Mouse (Mus musculus) MEL (cell line): Measurements from ENCODE around the gene Npas3. TPM values are rescaled to one million over a fixed set of nuclear protein-coding genes. Genes with fewer than 3 reads are reported as not detected.

Source experiments
- DNase-seq: peaks from one replicate; pipeline ENCODE4 v3.0.0; 2011; ENCODE audit warnings: low read depth, low spot score
- H3K27ac ChIP-seq: 2 replicates; pipeline ENCODE4 v1.5.1; 2012; ENCODE audit warnings: low read depth, mild to moderate bottlenecking, control low read depth, low read length, moderate library complexity; ENCODE audit not compliant: control insufficient read depth
- H3K27me3 ChIP-seq, 2 experiments: fragments of 150-350 bp in 1 of 2; sonication (generic) in 1 of 2; 2 replicates each; pipeline ENCODE4 v1.6.1; 2012; ENCODE audit warnings: low read length in 2 of 2, mild to moderate bottlenecking in 2 of 2, improper control_type of control experiment in 1 of 2, moderate library complexity in 1 of 2; ENCODE audit not compliant: insufficient read depth in 2 of 2, control insufficient read depth in 1 of 2
- H3K36me3 ChIP-seq, 2 experiments: 2 replicates each; pipeline ENCODE4 v1.6.1; 2012 to 2014; ENCODE audit warnings: low read length in 2 of 2, improper control_type of control experiment in 1 of 2, inconsistent platforms in 1 of 2, mild to moderate bottlenecking in 1 of 2; ENCODE audit not compliant: insufficient read depth in 2 of 2, control insufficient read depth in 1 of 2
- H3K4me1 ChIP-seq, 2 experiments: fragments of 150-350 bp in 1 of 2; sonication (generic) in 1 of 2; 2 replicates each; pipeline ENCODE4 v1.6.1; 2012; ENCODE audit warnings: low read length in 2 of 2, improper control_type of control experiment in 1 of 2, mild to moderate bottlenecking in 1 of 2; ENCODE audit not compliant: insufficient read depth in 2 of 2, control insufficient read depth in 1 of 2
- H3K4me3 ChIP-seq, 2 experiments: fragments of 150-350 bp in 1 of 2; sonication (generic) in 1 of 2; 2 replicates each; pipeline ENCODE4 v1.5.1; 2012; ENCODE audit warnings: low read depth in 2 of 2, low read length in 2 of 2, mild to moderate bottlenecking in 2 of 2, moderate library complexity in 2 of 2, control low read depth in 1 of 2, improper control_type of control experiment in 1 of 2; ENCODE audit not compliant: control insufficient read depth in 1 of 2, insufficient read depth in 1 of 2
- H3K79me2 ChIP-seq: 2 replicates; pipeline ENCODE4 v1.6.1; 2012; ENCODE audit warnings: mild to moderate bottlenecking, low read length, moderate library complexity; ENCODE audit not compliant: control insufficient read depth, poor library complexity, insufficient read depth
- H3K9ac ChIP-seq: 2 replicates; pipeline ENCODE4 v1.6.1; 2012; ENCODE audit warnings: low read depth, mild to moderate bottlenecking, control low read depth, low read length, moderate library complexity; ENCODE audit not compliant: control insufficient read depth, poor library complexity, severe bottlenecking
- H3K9me3 ChIP-seq: fragments of 150-350 bp; sonication (generic); replicated peaks from 2 replicates; pipeline ENCODE4 v1.6.1; 2012; ENCODE audit warnings: mild to moderate bottlenecking, low read length, improper control_type of control experiment, moderate library complexity; ENCODE audit not compliant: insufficient read depth
- CHD2 ChIP-seq: IDR thresholded peaks from 2 replicates; pipeline ENCODE4 v1.6.1; 2011; ENCODE audit warnings: low read length, improper control_type of control experiment
- HCFC1 ChIP-seq: IDR thresholded peaks from 2 replicates; pipeline ENCODE4 v1.6.1; 2012; ENCODE audit warnings: low read depth, mild to moderate bottlenecking, inconsistent platforms, low read length, improper control_type of control experiment, moderate library complexity
- KAT2A ChIP-seq: conservative IDR thresholded peaks from 2 replicates; pipeline ENCODE4 v1.6.1; 2012; ENCODE audit warnings: low read depth, low read length, improper control_type of control experiment, inconsistent platforms
- MAFK ChIP-seq: IDR thresholded peaks from 2 replicates; pipeline ENCODE4 v1.6.1; 2011; ENCODE audit warnings: low read depth, mild to moderate bottlenecking, low read length, improper control_type of control experiment, borderline replicate concordance
- MEF2A ChIP-seq: IDR thresholded peaks from 2 replicates; pipeline ENCODE4 v1.6.1; 2014; ENCODE audit warnings: low read depth, mild to moderate bottlenecking, inconsistent platforms, low read length, improper control_type of control experiment; ENCODE audit not compliant: poor library complexity, insufficient replicate concordance, severe bottlenecking; ENCODE audit errors: extremely low read depth
- MXI1 ChIP-seq: IDR thresholded peaks from 2 replicates; pipeline ENCODE4 v1.6.1; 2011; ENCODE audit warnings: mild to moderate bottlenecking, low read depth, low read length, improper control_type of control experiment
- MYC ChIP-seq: IDR thresholded peaks from 2 replicates; pipeline ENCODE4 v1.6.1; 2011; ENCODE audit warnings: low read depth, mild to moderate bottlenecking, low read length, improper control_type of control experiment, moderate library complexity
- POLR2A ChIP-seq, 2 experiments: IDR thresholded peaks; 2 replicates each; pipeline ENCODE4 v1.6.1; 2011 to 2012; ENCODE audit warnings: low read length in 2 of 2, mild to moderate bottlenecking in 2 of 2, control low read depth in 1 of 2, improper control_type of control experiment in 1 of 2, low read depth in 1 of 2, moderate library complexity in 1 of 2; ENCODE audit not compliant: control insufficient read depth in 1 of 2, insufficient read depth in 1 of 2, poor library complexity in 1 of 2
- POLR2AphosphoS2 ChIP-seq: IDR thresholded peaks from 2 replicates; pipeline ENCODE4 v1.6.1; 2011; ENCODE audit warnings: low read length, improper control_type of control experiment
- POLR2AphosphoS5 ChIP-seq: IDR thresholded peaks from 2 replicates; pipeline ENCODE4 v1.6.1; 2012; ENCODE audit warnings: low read depth, borderline replicate concordance, mild to moderate bottlenecking, inconsistent platforms, low read length, moderate library complexity, mixed read lengths
- TBP ChIP-seq: IDR thresholded peaks from 2 replicates; pipeline ENCODE4 v1.8.0; 2011; ENCODE audit warnings: low read depth, low read length, improper control_type of control experiment
- TCF12 ChIP-seq: IDR thresholded peaks from 2 replicates; pipeline ENCODE4 v1.6.1; 2014; ENCODE audit warnings: low read depth, mild to moderate bottlenecking, inconsistent platforms, low read length, improper control_type of control experiment, moderate library complexity
- ZMIZ1 ChIP-seq: IDR thresholded peaks from 2 replicates; pipeline ENCODE4 v1.6.1; 2012; ENCODE audit warnings: low read depth, mild to moderate bottlenecking, inconsistent platforms, low read length, improper control_type of control experiment, moderate library complexity
- polyA plus RNA-seq, 2 experiments: library from polyadenylated mRNA; stranded (reverse) in 1 of 2; unstranded in 1 of 2; fragments of >175 nt in 1 of 2; fragments of >200 nt in 1 of 2; gene quantifications; 2 replicates each; pipeline versions ENCODE4 v1.2.1 to v1.2.4; 2012; ENCODE audit warnings: low replicate concordance in 2 of 2, low read depth in 1 of 2; ENCODE audit not compliant: insufficient read length in 2 of 2, insufficient read depth in 1 of 2, missing spikeins in 1 of 2
- total RNA-seq: library from RNA; depleted of rRNA; stranded (reverse); fragments of 300-350 nt; gene quantifications from 2 replicates; pipeline ENCODE4 v1.2.3, GENCODE M21; 2012

The Npas3 gene
- total and polyA plus RNA-seq, 3 experiments = not detected

DNA sequence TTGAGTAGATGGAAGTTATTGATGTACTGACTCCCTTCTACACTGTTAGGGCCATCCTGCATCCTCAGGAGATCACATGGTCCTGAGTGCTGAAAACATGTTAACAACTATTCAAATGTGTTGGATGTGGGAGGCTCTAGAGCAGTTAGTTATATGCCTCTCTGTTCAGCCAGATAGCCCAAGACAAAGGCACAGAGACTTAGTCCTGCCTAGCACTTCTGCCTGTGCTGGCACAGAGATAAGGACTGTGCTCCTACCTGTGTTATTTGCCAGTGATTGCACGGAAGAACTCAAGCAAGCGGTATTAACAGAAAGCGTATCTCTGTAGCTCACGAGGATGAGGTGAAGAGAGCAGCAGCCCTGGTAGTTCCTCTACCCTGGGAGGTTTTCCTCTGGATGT lies 571.5 kb downstream of the Npas3 start:
- Histone ChIP-seq H3K27ac (no peak overlapping the region), H3K4me1 (no peaks in the 10 kb centered on the region), H3K9me3 (no peaks in the 10 kb centered on the region), H3K36me3 (no peaks in the 10 kb centered on the region), H3K79me2 (no peaks in the 10 kb centered on the region), H3K4me3 (no peak overlapping the region), H3K9ac (no peak overlapping the region), H3K27me3 (no peaks in the 10 kb centered on the region)
- DNase-seq = no peak
- TF ChIP-seq TCF12 (no peak), KAT2A (no peak), CHD2 (no peak)

DNA sequence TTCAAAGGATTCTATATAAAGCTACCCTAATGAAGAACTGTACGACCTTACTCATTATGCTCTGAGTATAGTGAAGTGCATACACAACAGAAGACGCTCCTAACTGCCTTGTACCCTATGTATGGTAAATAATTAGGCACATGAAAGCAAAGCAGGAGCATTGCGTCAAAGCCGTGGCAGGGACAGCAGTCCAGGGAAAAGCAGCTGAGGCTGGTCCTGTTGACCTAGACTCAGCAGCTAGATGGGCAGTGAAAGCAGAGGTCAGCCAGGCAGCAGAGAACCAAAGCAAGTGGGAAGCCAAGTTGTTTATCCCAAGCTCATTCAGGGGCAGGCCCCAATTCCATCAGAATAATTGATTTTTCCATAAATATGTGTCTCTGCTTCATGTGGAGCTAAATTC lies 574.4 kb downstream of the Npas3 start:
- Histone ChIP-seq H3K27ac (no peak overlapping the region), H3K9me3 (no peaks in the 10 kb centered on the region), H3K4me3 (no peak overlapping the region), H3K79me2 (no peaks in the 10 kb centered on the region), H3K9ac (no peak overlapping the region), H3K4me1 (no peaks in the 10 kb centered on the region), H3K27me3 (no peaks in the 10 kb centered on the region), H3K36me3 (no peaks in the 10 kb centered on the region)
- no peak for DNase-seq
- no peak for TF ChIP-seq POLR2A (IDR thresholded peaks at IDR 0.05; ENCODE audit: control insufficient read depth in 1 of 2, insufficient read depth in 1 of 2, low read depth in 1 of 2, low read length in 2 of 2, poor library complexity in 1 of 2)

DNA sequence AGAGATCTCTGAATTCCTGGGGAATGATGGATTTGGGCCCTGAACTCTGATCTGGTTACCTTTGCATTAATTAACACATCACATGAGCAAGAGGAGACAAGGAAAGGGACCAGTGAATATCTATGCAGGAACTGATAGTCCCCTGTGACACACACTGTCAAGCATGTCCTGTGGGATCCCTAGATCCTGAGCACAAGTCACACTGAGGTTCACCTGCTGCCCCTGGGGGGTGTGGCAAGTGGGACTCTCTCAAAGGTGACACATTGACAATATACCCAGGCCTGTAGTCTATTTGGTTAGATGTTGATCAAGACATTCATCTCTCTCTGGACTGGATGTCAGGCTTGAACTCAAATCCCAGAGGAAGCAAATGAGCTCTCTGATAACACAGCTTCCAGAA lies 576.8 kb downstream of the Npas3 start:
- Histone ChIP-seq H3K9ac (no peak overlapping the region), H3K27ac (no peak overlapping the region), H3K4me1 (no peaks in the 10 kb centered on the region), H3K4me3 (no peak overlapping the region), H3K36me3 (no peaks in the 10 kb centered on the region), H3K9me3 (no peaks in the 10 kb centered on the region), H3K27me3 (no peaks in the 10 kb centered on the region), H3K79me2 (no peaks in the 10 kb centered on the region)
- no peak for TF ChIP-seq CHD2
- no peak for TF ChIP-seq HCFC1
- no peak for TF ChIP-seq TBP
- TF ChIP-seq ZMIZ1 = no peak
- no peak for TF ChIP-seq MAFK
- no peak for TF ChIP-seq MYC
- no peak for TF ChIP-seq POLR2AphosphoS2
- no peak for TF ChIP-seq POLR2A (IDR thresholded peaks at IDR 0.05; ENCODE audit: control insufficient read depth in 1 of 2, insufficient read depth in 1 of 2, low read depth in 1 of 2, low read length in 2 of 2, poor library complexity in 1 of 2)
- no peak for TF ChIP-seq MEF2A
- TF ChIP-seq POLR2AphosphoS5 = no peak
- no peak for TF ChIP-seq MXI1
- DNase-seq = no peak
